Mouse (Mus musculus) C2C12 (cell line): Measurements from ENCODE around the gene Kcnip1. TPM values are rescaled to one million over a fixed set of nuclear protein-coding genes. Genes with fewer than 3 reads are reported as not detected.
A peak's percentile ranks its signal among the peaks of the same experiment; 100 is the strongest.

Source experiments
- H3K27me3 ChIP-seq: one replicate; pipeline ENCODE4 v1.6.1; 2011; ENCODE audit not compliant: control insufficient read depth, insufficient read depth, insufficient read length
- H3K36me3 ChIP-seq: one replicate; pipeline ENCODE4 v1.6.1; 2011; ENCODE audit not compliant: control insufficient read depth, insufficient read depth
- H3K4me3 ChIP-seq: one replicate; pipeline ENCODE4 v1.5.1; 2011; ENCODE audit warnings: mild to moderate bottlenecking, control low read depth; ENCODE audit not compliant: poor library complexity, insufficient read depth, severe bottlenecking
- H3K79me2 ChIP-seq: one replicate; pipeline ENCODE4 v1.6.1; 2011; ENCODE audit not compliant: control insufficient read depth, insufficient read depth
- H3K79me3 ChIP-seq: one replicate; pipeline ENCODE4 v1.6.1; 2011; ENCODE audit warnings: low read depth, control low read depth
- H3ac ChIP-seq: one replicate; pipeline ENCODE3; 2011; ENCODE audit warnings: low read depth; ENCODE audit not compliant: control insufficient read depth, insufficient read length
- CEBPB ChIP-seq: IDR thresholded peaks from one replicate; pipeline ENCODE4 v1.6.1; 2011; ENCODE audit warnings: low read depth, mild to moderate bottlenecking, control low read depth, moderate library complexity
- CTCF ChIP-seq: IDR thresholded peaks from one replicate; pipeline ENCODE4 v1.5.1; 2011; ENCODE audit not compliant: control insufficient read depth, insufficient read depth, insufficient read length
- FOSL1 ChIP-seq: IDR thresholded peaks from one replicate; pipeline ENCODE4 v1.8.0; 2011; ENCODE audit warnings: mild to moderate bottlenecking, low read length; ENCODE audit not compliant: poor library complexity, insufficient read depth, severe bottlenecking
- MAX ChIP-seq: IDR thresholded peaks from one replicate; pipeline ENCODE4 v1.6.1; 2011; ENCODE audit warnings: mild to moderate bottlenecking, control low read depth
- MYOD1 ChIP-seq: IDR thresholded peaks from one replicate; pipeline ENCODE4 v1.6.1; 2011; ENCODE audit warnings: low read depth; ENCODE audit not compliant: control insufficient read depth, insufficient read length
- MYOG ChIP-seq: IDR thresholded peaks from one replicate; pipeline ENCODE4 v1.6.1; 2011; ENCODE audit not compliant: control insufficient read depth, insufficient read length; ENCODE audit errors: extremely low read depth
- USF1 ChIP-seq: IDR thresholded peaks from one replicate; pipeline ENCODE4 v1.6.1; 2011; ENCODE audit warnings: low read depth, mild to moderate bottlenecking, control low read depth, moderate library complexity
- polyA plus RNA-seq: library from polyadenylated mRNA; unstranded; fragments of >200 nt; fragmentation: generic; extraction: Trizol; gene quantifications from one replicate; pipeline ENCODE4 v1.2.1, GENCODE M21; 2012; ENCODE audit warnings: missing spikeins

The Kcnip1 gene
- polyA plus RNA-seq, 1 experiment, result not detected

DNA sequence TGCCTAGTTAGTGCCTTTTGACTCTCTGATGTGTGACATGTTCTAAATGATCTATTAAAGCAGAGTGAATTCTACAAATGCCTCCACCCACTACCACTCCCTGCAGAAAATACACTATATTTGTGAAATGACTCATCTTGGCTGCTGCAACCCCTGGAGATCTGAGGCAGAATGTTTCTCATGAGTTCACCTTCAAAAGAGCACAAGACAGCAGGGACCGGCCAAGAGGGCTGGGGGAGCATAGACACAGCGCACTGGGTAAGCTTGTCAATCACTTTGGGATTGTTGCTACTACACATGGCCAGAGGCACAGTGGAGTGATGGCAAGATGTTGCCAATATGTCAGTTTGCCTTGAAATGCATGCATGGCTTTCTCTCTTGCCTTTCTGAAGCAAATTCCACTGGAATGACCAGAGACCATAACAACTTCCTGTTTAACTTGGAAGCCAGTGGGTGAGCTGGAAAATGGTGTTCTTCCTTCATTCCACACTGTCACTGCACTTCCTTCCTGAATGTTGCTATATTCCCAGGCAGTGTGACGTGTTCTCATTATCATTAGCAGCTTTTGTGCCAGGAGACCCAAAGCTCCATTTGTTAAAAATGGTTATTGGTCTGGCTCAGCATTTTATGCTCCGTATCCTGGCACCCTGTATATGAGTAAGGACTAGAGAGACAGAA is 131.9 kb downstream of the Kcnip1 start:
- no peaks in the 10 kb centered on the region for H3K36me3 ChIP-seq
- no peak overlapping the region for H3K4me3 ChIP-seq
- H3K79me3 ChIP-seq, result no peaks in the 10 kb centered on the region
- H3K79me2 ChIP-seq, result no peaks in the 10 kb centered on the region
- no peaks in the 10 kb centered on the region for H3K27me3 ChIP-seq
- H3ac ChIP-seq, result no peak overlapping the region
- TF ChIP-seq CTCF, result no peak
- no peak for TF ChIP-seq CEBPB
- TF ChIP-seq MAX, result no peak
- TF ChIP-seq MYOG, result no peak
- TF ChIP-seq MYOD1, result no peak

- no peak overlapping the region for H3ac ChIP-seq
- H3K4me3 ChIP-seq, result no peak overlapping the region
- H3K36me3 ChIP-seq, result no peaks in the 10 kb centered on the region
- no peaks in the 10 kb centered on the region for H3K27me3 ChIP-seq
- no peaks in the 10 kb centered on the region for H3K79me3 ChIP-seq
- TF ChIP-seq CTCF, result no peak
- TF ChIP-seq FOSL1, result no peak
- TF ChIP-seq MYOG, result no peak
- TF ChIP-seq CEBPB, result no peak
- no peak for TF ChIP-seq MYOD1
- no peak for TF ChIP-seq USF1
- TF ChIP-seq MAX, result no peak
- H3K79me2 ChIP-seq, result no peaks in the 10 kb centered on the region
These were observed 143.3 kb downstream of the Kcnip1 start for GRCm38 (mm10) chr11:33849614-33850013.

- Histone ChIP-seq H3K4me3 (no peak overlapping the region), H3ac (no peak overlapping the region), H3K27me3 (no peaks in the 10 kb centered on the region), H3K79me2 (no peaks in the 10 kb centered on the region), H3K36me3 (no peaks in the 10 kb centered on the region), H3K79me3 (no peaks in the 10 kb centered on the region)
- no peak for TF ChIP-seq CEBPB
- TF ChIP-seq FOSL1, result no peak
- no peak for TF ChIP-seq CTCF
- TF ChIP-seq MYOG, result no peak
- TF ChIP-seq USF1, result no peak
- TF ChIP-seq MYOD1, result no peak
- no peak for TF ChIP-seq MAX
These were observed 144.3 kb downstream of the Kcnip1 start for GRCm38 (mm10) chr11:33848685-33849084.

GRCm38 (mm10) chr11:33845931-33846330 is 147.0 kb downstream of the Kcnip1 start:
- no peak overlapping the region for H3K4me3 ChIP-seq
- H3ac ChIP-seq, result no peak overlapping the region
- peaks cover 19% of the 10 kb centered on the region for H3K27me3 ChIP-seq
- TF ChIP-seq MYOG (no peak), MYOD1 (no peak), CEBPB (no peak), FOSL1 (no peak), MAX (no peak), CTCF (no peak), USF1 (no peak)
- no peaks in the 10 kb centered on the region for H3K79me3 ChIP-seq
- H3K36me3 ChIP-seq, result no peaks in the 10 kb centered on the region
- H3K79me2 ChIP-seq, result no peaks in the 10 kb centered on the region

GRCm38 (mm10) chr11:33843294-33843864 is 149.6 kb downstream of the Kcnip1 start:
- no peak overlapping the region for H3K4me3 ChIP-seq
- TF ChIP-seq MAX, result no peak
- no peak for TF ChIP-seq MYOD1
- no peak for TF ChIP-seq CEBPB
- TF ChIP-seq FOSL1, result no peak
- TF ChIP-seq USF1, result no peak
- no peak for TF ChIP-seq MYOG
- TF ChIP-seq CTCF, result no peak
- H3ac ChIP-seq, result no peak overlapping the region
- peaks cover 19% of the 10 kb centered on the region for H3K27me3 ChIP-seq
- no peaks in the 10 kb centered on the region for H3K36me3 ChIP-seq
- no peaks in the 10 kb centered on the region for H3K79me2 ChIP-seq
- no peaks in the 10 kb centered on the region for H3K79me3 ChIP-seq

DNA sequence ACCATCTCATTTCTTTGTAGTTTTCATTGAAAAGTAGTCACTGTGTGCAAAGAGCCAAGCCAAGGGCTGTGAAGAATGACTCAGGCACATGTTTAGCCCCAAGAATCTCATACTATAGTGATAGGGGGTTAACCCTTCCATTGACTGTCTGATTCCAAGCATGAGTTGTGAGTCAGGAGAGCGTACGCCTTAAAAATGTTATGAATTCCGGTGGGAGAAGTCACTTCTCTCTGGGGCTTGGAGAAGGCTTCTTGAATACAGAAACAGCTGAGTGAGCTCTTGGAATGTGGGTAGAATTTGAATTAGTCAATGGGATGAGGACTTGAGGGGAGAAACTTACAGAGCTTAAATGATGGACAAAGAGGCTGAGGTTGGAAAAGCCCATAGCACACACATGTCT is 153.9 kb downstream of the Kcnip1 start:
- no peak for TF ChIP-seq MYOD1
- H3ac ChIP-seq, result no peak overlapping the region
- no peaks in the 10 kb centered on the region for H3K79me3 ChIP-seq
- H3K79me2 ChIP-seq, result no peaks in the 10 kb centered on the region
- H3K36me3 ChIP-seq, result no peaks in the 10 kb centered on the region
- peaks cover 22% of the 10 kb centered on the region for H3K27me3 ChIP-seq
- H3K4me3 ChIP-seq, result no peak overlapping the region

GRCm38 (mm10) chr11:33829774-33830173 is 163.2 kb downstream of the Kcnip1 start:
- H3K27me3 ChIP-seq, result peaks cover 3% of the 10 kb centered on the region
- no peak overlapping the region for H3ac ChIP-seq
- H3K36me3 ChIP-seq, result no peaks in the 10 kb centered on the region
- no peaks in the 10 kb centered on the region for H3K79me3 ChIP-seq
- no peaks in the 10 kb centered on the region for H3K79me2 ChIP-seq
- TF ChIP-seq USF1 (peak; percentile 25), MAX (no peak), FOSL1 (no peak), CEBPB (no peak)
- H3K4me3 ChIP-seq, result no peak overlapping the region
